Mouse (Mus musculus): ENCODE measurements around the gene Ferd3l. TPM values are rescaled to one million over a fixed set of nuclear protein-coding genes. Genes with fewer than 3 reads are reported as not detected.

Ferd3l gene
- total and polyA plus RNA-seq, 3 experiments: not detected

DNA sequence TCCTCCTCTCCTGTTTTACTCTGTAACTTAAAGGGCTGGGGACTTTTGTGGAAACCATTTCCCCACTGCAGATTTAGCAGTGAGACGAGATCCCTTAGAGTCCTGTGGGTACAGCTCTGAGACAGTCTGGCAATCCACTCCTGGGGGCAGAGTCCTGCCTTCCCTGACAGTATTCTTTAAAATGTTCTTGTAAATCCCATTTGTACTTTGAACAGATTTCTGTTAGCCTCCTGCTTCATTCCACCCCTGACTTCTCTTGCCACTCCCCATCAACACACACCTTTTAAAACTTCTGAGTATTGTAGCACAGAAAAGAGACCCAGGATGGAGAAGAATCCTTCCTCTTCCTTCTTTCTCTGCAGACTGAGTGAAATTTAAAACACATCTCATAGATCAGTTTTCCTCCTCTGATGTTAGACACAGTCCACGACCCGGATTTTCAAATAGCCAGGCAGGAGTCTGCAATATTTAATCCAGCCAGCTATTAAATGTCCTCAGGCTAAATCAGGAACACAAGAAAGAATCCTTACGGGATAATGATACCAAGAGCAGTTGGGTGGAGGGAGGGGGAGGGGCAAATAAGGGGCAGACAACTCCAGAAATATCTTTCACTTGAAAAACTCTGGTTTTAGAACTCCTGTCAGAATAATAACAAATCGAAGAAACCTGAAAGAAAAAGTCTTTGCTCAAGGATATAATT is 37.6 kb downstream of the Ferd3l start:
- no peak for DNase-seq

DNA sequence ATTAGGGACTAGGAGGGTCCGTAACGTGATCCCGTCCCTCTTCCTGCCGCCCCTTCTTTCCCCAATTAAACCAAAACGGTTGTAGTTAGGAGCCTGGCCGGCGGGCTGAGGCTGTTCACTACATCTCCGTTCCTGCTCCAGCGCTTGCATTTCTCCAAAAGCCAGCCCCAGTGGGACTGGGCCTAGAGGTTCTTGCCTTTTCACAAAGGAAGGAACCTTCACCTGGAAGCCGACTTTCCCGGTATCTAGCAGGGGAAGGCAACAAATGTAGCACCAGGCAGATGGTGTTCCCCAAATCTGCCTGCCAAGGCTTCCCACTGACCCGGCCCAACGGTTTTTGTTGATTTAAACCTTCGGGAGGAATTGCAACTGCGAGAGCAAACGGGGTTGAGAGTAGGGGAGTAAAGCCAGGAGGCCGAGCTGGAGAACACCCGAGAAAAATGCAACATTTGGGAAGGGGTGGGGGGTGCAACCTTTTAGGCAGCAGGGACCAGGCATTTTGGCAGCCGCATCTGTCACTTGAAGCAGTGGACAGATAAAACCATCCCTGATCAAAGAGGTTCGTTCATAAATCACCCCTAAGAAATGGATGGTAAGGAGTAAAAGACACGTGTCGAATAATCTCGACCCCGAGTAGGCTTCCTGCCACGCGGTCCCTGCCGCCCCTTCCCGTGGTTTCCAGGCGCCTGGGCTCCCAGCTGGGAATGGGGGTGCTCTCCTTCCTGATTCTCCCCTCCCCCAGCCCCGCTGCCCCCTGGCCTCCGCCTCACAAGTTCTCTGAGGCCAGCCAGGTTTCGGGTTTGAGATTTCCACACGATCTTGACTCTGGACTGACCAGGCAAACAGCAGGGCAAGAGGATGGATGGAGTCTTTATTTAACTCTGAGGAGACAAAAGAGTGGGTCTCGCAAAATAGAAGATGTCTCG is 38.5 kb downstream of the Ferd3l start:
- no peak for DNase-seq

DNA sequence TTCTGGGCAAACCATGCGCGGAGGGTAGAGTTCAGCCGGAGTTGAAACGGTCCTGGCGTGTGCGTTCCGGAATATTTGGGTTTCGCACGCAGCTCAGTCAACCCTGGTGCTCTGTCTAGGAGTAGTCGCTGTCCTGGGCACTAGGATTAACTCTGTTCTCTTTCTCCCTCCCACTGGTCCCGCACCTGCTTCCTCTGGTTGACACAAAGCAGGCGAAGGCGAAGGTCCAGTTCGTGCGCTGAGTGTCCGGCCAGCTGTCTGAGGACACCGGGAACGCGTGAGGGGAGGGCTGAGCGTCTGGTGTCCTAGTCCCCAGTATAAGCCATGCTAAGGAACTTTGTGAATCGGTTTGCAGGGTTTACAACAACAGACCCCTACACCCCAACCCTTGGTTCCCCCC is 39.3 kb downstream of the Ferd3l start:
- DNase-seq: no peak

DNA sequence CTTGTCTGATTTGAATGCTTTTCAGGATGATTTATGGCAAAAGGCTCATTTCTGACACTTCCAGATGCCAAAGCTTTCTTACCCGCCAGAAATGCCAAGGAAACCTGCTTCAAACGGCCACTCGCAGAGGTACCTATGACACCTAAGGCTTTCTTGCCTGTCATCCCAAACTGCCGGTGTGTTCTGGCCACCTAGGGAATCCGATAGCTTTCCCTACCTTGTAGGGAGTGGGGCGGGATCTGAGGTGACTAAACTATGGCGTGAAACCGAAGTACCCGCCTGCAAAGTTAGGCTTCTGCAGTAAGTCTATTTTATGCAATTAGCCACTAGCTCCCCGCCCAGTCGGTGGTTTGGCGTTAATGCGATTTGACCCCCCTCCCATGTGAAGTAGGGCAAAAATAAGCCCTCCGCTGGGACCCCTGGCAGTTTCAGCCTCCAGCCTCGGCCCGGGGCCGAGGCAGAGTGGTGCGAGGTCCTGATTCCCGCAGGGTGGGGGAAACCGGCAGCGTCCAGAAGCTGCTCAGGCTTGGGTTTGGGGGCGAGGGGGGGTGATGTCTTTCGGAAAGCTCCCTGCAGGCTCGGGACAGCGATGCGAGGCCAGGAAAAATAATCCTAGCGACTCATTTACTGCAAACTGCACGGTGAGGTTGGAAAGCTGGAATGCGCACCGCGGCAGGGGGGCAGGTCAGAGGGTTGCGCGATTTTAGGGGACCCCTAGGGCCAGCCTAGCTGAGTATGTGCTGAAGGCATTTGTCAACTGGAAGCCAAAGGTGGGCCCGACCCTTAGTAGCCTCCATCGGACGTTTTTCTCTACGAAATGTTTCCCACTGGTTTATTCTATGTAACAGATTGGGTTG is 40.0 kb downstream of the Ferd3l start:
- DNase-seq: no peak

DNA sequence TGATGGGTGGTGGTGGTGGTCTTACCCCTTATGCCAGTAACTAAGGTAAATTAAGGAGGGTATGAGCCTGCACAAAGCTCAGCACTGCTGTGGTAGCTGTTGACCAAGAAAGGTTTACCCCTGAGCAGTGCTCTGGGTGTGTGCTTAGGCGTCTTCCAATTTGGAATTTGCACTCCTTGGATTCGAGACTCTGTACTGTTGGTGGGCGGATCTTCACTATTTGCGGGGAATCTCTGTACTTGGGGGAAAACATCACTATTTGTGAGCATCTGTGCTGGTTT is 40.6 kb downstream of the Ferd3l start:
- DNase-seq: no peak

Other genes with a start within 250 kb of the Ferd3l start
- 1 to 10 TPM; 5.1 to 9.7 TPM for gene Twist1, start 29.2 kb downstream of the Ferd3l start, total RNA-seq (2021)
- 19.4 and 28.3 TPM in 2 replicates for gene Twist1, start 29.2 kb downstream of the Ferd3l start, polyA plus RNA-seq (2012; rRNA removed)

Data from adrenal gland, adult 2 months (tissue).